Mouse (Mus musculus) limb, embryonic 14.5 days (tissue): ENCODE measurements around the gene Shroom4. TPM values are rescaled to one million over a fixed set of nuclear protein-coding genes. Genes with fewer than 3 reads are reported as not detected.
"Not testable (repeated sequence)": the region's sequence is repeated elsewhere in the genome, so short reads cannot be mapped to it uniquely, and the experiment has no call there.

Experiments
- ATAC-seq: fragments of 200-750 bp; cut with Nextera tagmentation; 2 replicates; pipeline ENCODE4 v1.8.0; 2017; ENCODE audit warnings: low read depth, moderate number of reproducible peaks, moderate TSS enrichment; ENCODE audit not compliant: low FRiP score
- DNase-seq: peaks from one replicate; pipeline ENCODE4 v3.0.0-alpha.2; 2015; ENCODE audit warnings: low spot score
- H3K27ac ChIP-seq: fragments of 300-500 bp; sonication (generic); replicated peaks from 2 replicates; pipeline ENCODE4 v1.5.1; 2014; ENCODE audit warnings: low read depth, mild to moderate bottlenecking, low read length, moderate library complexity, mixed read lengths
- H3K27me3 ChIP-seq: fragments of 300-500 bp; sonication (generic); 2 replicates; pipeline ENCODE4 v1.6.1; 2014; ENCODE audit warnings: low read length, mixed read lengths; ENCODE audit not compliant: control insufficient read depth, insufficient read depth
- H3K36me3 ChIP-seq: fragments of 300-500 bp; sonication (generic); 2 replicates; pipeline ENCODE4 v1.6.1; 2014; ENCODE audit warnings: mild to moderate bottlenecking, low read length, moderate library complexity, mixed read lengths; ENCODE audit not compliant: control insufficient read depth, insufficient read depth
- H3K4me1 ChIP-seq: fragments of 300-500 bp; sonication (generic); 2 replicates; pipeline ENCODE4 v1.6.1; 2014; ENCODE audit warnings: antibody characterized with exemption, low read length, mixed read lengths; ENCODE audit not compliant: control insufficient read depth, insufficient read depth
- H3K4me2 ChIP-seq: fragments of 300-500 bp; sonication (generic); replicated peaks from 2 replicates; pipeline ENCODE4 v1.6.1; 2014; ENCODE audit warnings: low read depth, mild to moderate bottlenecking, low read length, moderate library complexity; ENCODE audit not compliant: severe bottlenecking
- H3K4me3 ChIP-seq: fragments of 300-500 bp; sonication (generic); replicated peaks from 2 replicates; pipeline ENCODE4 v1.5.1; 2014; ENCODE audit warnings: low read length
- H3K9ac ChIP-seq: fragments of 300-500 bp; sonication (generic); 2 replicates; pipeline ENCODE4 v1.6.1; 2014; ENCODE audit warnings: mild to moderate bottlenecking, low read depth, low read length, moderate library complexity; ENCODE audit not compliant: severe bottlenecking
- H3K9me3 ChIP-seq: fragments of 300-500 bp; sonication (generic); 2 replicates; pipeline ENCODE4 v1.6.1; 2016; ENCODE audit warnings: low read length; ENCODE audit not compliant: control insufficient read depth
- POLR2A ChIP-seq: fragments of 200-500 bp; IDR thresholded peaks from 2 replicates; pipeline ENCODE4 v1.8.0; 2012; ENCODE audit warnings: inconsistent platforms, mild to moderate bottlenecking, moderate library complexity, borderline replicate concordance; ENCODE audit not compliant: insufficient read depth, insufficient read length; ENCODE audit errors: extremely low read depth
- WGBS: fragments of 180-500 bp; shearing (Covaris S2); extraction: QIAGEN DNeasy Blood & Tissue Kit; methylation state at CpG from one replicate; pipeline ENCODE4 v1.1.7; 2014; 5-methylcytosine and 5-hydroxymethylcytosine counted together
- polyA plus RNA-seq, 2 experiments: library from polyadenylated mRNA; depleted of rRNA in 1 of 2; stranded (reverse) in 1 of 2; unstranded in 1 of 2; fragments of >200 nt; fragmentation: Nextera tagmentation in 1 of 2; extraction: Ambion mirVana in 1 of 2; gene quantifications; 2 replicates each; pipeline versions ENCODE4 v1.2.1 to v1.2.3; 2012 to 2014

The Shroom4 gene
- polyA plus RNA-seq, 2 experiments, result 6.8 to 7.3 TPM

GRCm38 (mm10) chrX:6453220-6453619 lies 53.6 kb downstream of the Shroom4 start:
- H3K27me3 ChIP-seq, result no peaks in the 10 kb centered on the region
- TF ChIP-seq POLR2A, result no peak
- no peak for DNase-seq
- no peak overlapping the region for H3K4me2 ChIP-seq
- no peaks in the 10 kb centered on the region for H3K36me3 ChIP-seq
- no peak overlapping the region for H3K4me3 ChIP-seq
- no peaks in the 10 kb centered on the region for H3K9me3 ChIP-seq
- H3K27ac ChIP-seq, result no peak overlapping the region
- no peaks in the 10 kb centered on the region for H3K4me1 ChIP-seq
- no peak overlapping the region for H3K9ac ChIP-seq
- no peak for ATAC-seq
- 87% methylated on average over 4 of the region's 4 CpGs for WGBS

GRCm38 (mm10) chrX:6469251-6469650 lies 69.6 kb downstream of the Shroom4 start:
- H3K4me3 ChIP-seq, H3K27me3 ChIP-seq, H3K36me3 ChIP-seq, H3K27ac ChIP-seq, H3K4me1 ChIP-seq, ATAC-seq, H3K4me2 ChIP-seq, H3K9ac ChIP-seq, H3K9me3 ChIP-seq, DNase-seq: not testable (repeated sequence)
- WGBS, result no CpG with 5 or more reads among the region's 1 CpGs

GRCm38 (mm10) chrX:6472563-6472962 lies 72.9 kb downstream of the Shroom4 start:
- WGBS, result no CpG with 5 or more reads among the region's 1 CpGs
- H3K27me3 ChIP-seq, H3K9me3 ChIP-seq, DNase-seq, ATAC-seq, H3K4me1 ChIP-seq, H3K4me2 ChIP-seq, H3K9ac ChIP-seq, H3K27ac ChIP-seq, H3K4me3 ChIP-seq, H3K36me3 ChIP-seq: not testable (repeated sequence)

GRCm38 (mm10) chrX:6475177-6475576 lies 75.5 kb downstream of the Shroom4 start:
- DNase-seq, result peak; percentile 18
- no peak overlapping the region for H3K27ac ChIP-seq
- H3K4me1 ChIP-seq, result no peaks in the 10 kb centered on the region

GRCm38 (mm10) chrX:6482268-6482667 lies 82.6 kb downstream of the Shroom4 start:
- 83% methylated on average over 4 of the region's 4 CpGs for WGBS
- DNase-seq (no peak), ATAC-seq (no peak)
- Histone ChIP-seq H3K9ac (no peak overlapping the region), H3K27me3 (no peaks in the 10 kb centered on the region), H3K36me3 (no peaks in the 10 kb centered on the region), H3K27ac (no peak overlapping the region), H3K4me3 (no peak overlapping the region), H3K4me1 (0 out of 2 replicates have a peak, but pooled peaks cover 3% of the 10 kb centered on the region), H3K4me2 (no peak overlapping the region), H3K9me3 (no peaks in the 10 kb centered on the region)
- TF ChIP-seq POLR2A, result no peak

More at GRCm38 (mm10) chrX:6475177-6475576, 75.5 kb downstream of the Shroom4 start:
- H3K36me3 ChIP-seq, result no peaks in the 10 kb centered on the region
- no peak overlapping the region for H3K9ac ChIP-seq
- ATAC-seq, result no peak
- no peaks in the 10 kb centered on the region for H3K27me3 ChIP-seq
- 25% methylated on average over 1 of the region's 1 CpGs for WGBS
- H3K4me2 ChIP-seq, result no peak overlapping the region
- no peaks in the 10 kb centered on the region for H3K9me3 ChIP-seq
- TF ChIP-seq POLR2A, result no peak
- no peak overlapping the region for H3K4me3 ChIP-seq

- Histone ChIP-seq H3K4me1 (0 out of 2 replicates have a peak, but pooled peaks cover 3% of the 10 kb centered on the region), H3K4me3 (no peak overlapping the region), H3K27me3 (no peaks in the 10 kb centered on the region), H3K27ac (no peak overlapping the region), H3K9me3 (no peaks in the 10 kb centered on the region), H3K4me2 (no peak overlapping the region), H3K36me3 (no peaks in the 10 kb centered on the region), H3K9ac (no peak overlapping the region)
- no peak for TF ChIP-seq POLR2A
- ATAC-seq (0 out of 2 replicates have a peak, but pooled peaks have one; percentile 26), DNase-seq (peak; percentile 10)
- 21% methylated on average over 7 of the region's 8 CpGs for WGBS
These were observed 84.2 kb downstream of the Shroom4 start for GRCm38 (mm10) chrX:6483817-6484216.
